Mouse (Mus musculus): ENCODE results near the gene Camkmt. TPM values are rescaled to one million over a fixed set of nuclear protein-coding genes. Genes with fewer than 3 reads are reported as not detected.

The Camkmt gene
- total RNA-seq, 2 experiments from 2014 or later: 13.1 to 13.6 TPM

- Histone ChIP-seq H3K27ac (no peak overlapping the region), H3K4me3 (no peak overlapping the region)
- no peak for TF ChIP-seq CTCF (conservative IDR thresholded peaks at IDR 0.05)
- DNase-seq (ENCODE audit: low spot score in 2 of 2): no peak
Observed at GRCm38 (mm10) chr17:85292276-85292675, 201.9 kb downstream of the Camkmt start.

- TF ChIP-seq CTCF (conservative IDR thresholded peaks at IDR 0.05): no peak
- DNase-seq (ENCODE audit: low spot score in 2 of 2): no peak
- H3K4me3 ChIP-seq: no peak overlapping the region
- no peak overlapping the region for H3K27ac ChIP-seq
Observed at GRCm38 (mm10) chr17:85303686-85304085, 213.3 kb downstream of the Camkmt start.

- no peak for DNase-seq (ENCODE audit: low spot score in 2 of 2)
- Histone ChIP-seq H3K27ac (no peak overlapping the region), H3K4me3 (no peak overlapping the region)
- TF ChIP-seq CTCF (conservative IDR thresholded peaks at IDR 0.05): no peak
Observed at GRCm38 (mm10) chr17:85308566-85308965, 218.2 kb downstream of the Camkmt start.

GRCm38 (mm10) chr17:85309046-85309445 is 218.7 kb downstream of the Camkmt start:
- no peak overlapping the region for H3K27ac ChIP-seq
- no peak overlapping the region for H3K4me3 ChIP-seq
- TF ChIP-seq CTCF (conservative IDR thresholded peaks at IDR 0.05): no peak
- no peak for DNase-seq (ENCODE audit: low spot score in 2 of 2)

- no peak overlapping the region for H3K27ac ChIP-seq
- H3K4me3 ChIP-seq: peak overlapping the region; percentile 22; the same call in 1 of the 2 replicates
- peak; percentile 57 to 65 for DNase-seq (ENCODE audit: low spot score in 2 of 2)
- peak; percentile 74 for TF ChIP-seq CTCF (conservative IDR thresholded peaks at IDR 0.05)
Observed at GRCm38 (mm10) chr17:85311348-85311747, 221.0 kb downstream of the Camkmt start.

- no peak for TF ChIP-seq CTCF (conservative IDR thresholded peaks at IDR 0.05)
Observed at GRCm38 (mm10) chr17:85318401-85318800, 228.0 kb downstream of the Camkmt start.

GRCm38 (mm10) chr17:85319779-85320300 is 229.5 kb downstream of the Camkmt start:
- TF ChIP-seq CTCF (conservative IDR thresholded peaks at IDR 0.05): no peak
- DNase-seq (ENCODE audit: low spot score in 2 of 2): no peak
- Histone ChIP-seq H3K27ac (no peak overlapping the region), H3K4me3 (no peak overlapping the region)

More at GRCm38 (mm10) chr17:85318401-85318800, 228.0 kb downstream of the Camkmt start:
- H3K4me3 ChIP-seq: no peak overlapping the region
- H3K27ac ChIP-seq: no peak overlapping the region
- DNase-seq (ENCODE audit: low spot score in 2 of 2): no peak

- no peak for DNase-seq (ENCODE audit: low spot score in 2 of 2)
- Histone ChIP-seq H3K27ac (no peak overlapping the region), H3K4me3 (no peak overlapping the region)
- TF ChIP-seq CTCF (conservative IDR thresholded peaks at IDR 0.05): no peak
Observed at GRCm38 (mm10) chr17:85328901-85329300, 238.5 kb downstream of the Camkmt start.

GRCm38 (mm10) chr17:85335464-85335863 is 245.1 kb downstream of the Camkmt start:
- no peak overlapping the region for H3K27ac ChIP-seq
- DNase-seq (ENCODE audit: low spot score in 2 of 2): no peak
- H3K4me3 ChIP-seq: no peak overlapping the region
- TF ChIP-seq CTCF (conservative IDR thresholded peaks at IDR 0.05): peak; percentile 53

GRCm38 (mm10) chr17:85337666-85338065 is 247.3 kb downstream of the Camkmt start:
- Histone ChIP-seq H3K27ac (no peak overlapping the region), H3K4me3 (no peak overlapping the region)
- no peak for TF ChIP-seq CTCF (conservative IDR thresholded peaks at IDR 0.05)
- DNase-seq (ENCODE audit: low spot score in 2 of 2): no peak

- Histone ChIP-seq H3K27ac (no peak overlapping the region), H3K4me3 (no peak overlapping the region)
- TF ChIP-seq CTCF (conservative IDR thresholded peaks at IDR 0.05): no peak
- DNase-seq (ENCODE audit: low spot score in 2 of 2): no peak
Observed at GRCm38 (mm10) chr17:85341134-85341700, 250.9 kb downstream of the Camkmt start.

GRCm38 (mm10) chr17:85342471-85342870 is 252.1 kb downstream of the Camkmt start:
- no peak for TF ChIP-seq CTCF (conservative IDR thresholded peaks at IDR 0.05)
- no peak overlapping the region for H3K4me3 ChIP-seq
- no peak overlapping the region for H3K27ac ChIP-seq
- DNase-seq (ENCODE audit: low spot score in 2 of 2): no peak

GRCm38 (mm10) chr17:85343435-85343834 is 253.1 kb downstream of the Camkmt start:
- H3K4me3 ChIP-seq: no peak overlapping the region
- TF ChIP-seq CTCF (conservative IDR thresholded peaks at IDR 0.05): no peak
- no peak for DNase-seq (ENCODE audit: low spot score in 2 of 2)
- no peak overlapping the region for H3K27ac ChIP-seq

GRCm38 (mm10) chr17:85346701-85347100 is 256.3 kb downstream of the Camkmt start:
- no peak for DNase-seq (ENCODE audit: low spot score in 2 of 2)
- no peak overlapping the region for H3K27ac ChIP-seq

More at GRCm38 (mm10) chr17:85346701-85347100, 256.3 kb downstream of the Camkmt start:
- H3K4me3 ChIP-seq: no peak overlapping the region
- no peak for TF ChIP-seq CTCF (conservative IDR thresholded peaks at IDR 0.05)
